Mouse (Mus musculus) embryonic fibroblast, embryonic 13.5 days (primary cell): ENCODE measurements at regions not wholly inside any gene's neighbourhood (a gene's known extent, or its start where the extent isn't known, plus 50 kb on each side); places are given as distances from the start of the nearest gene placed in this dataset.

Experiments used
- CTCF ChIP-seq: IDR thresholded peaks from 2 replicates; pipeline ENCODE4 v1.5.1; 2011; ENCODE audit warnings: mild to moderate bottlenecking, control low read depth, low read length, moderate library complexity, borderline replicate concordance; ENCODE audit not compliant: insufficient read depth
- POLR2A ChIP-seq: IDR thresholded peaks from 2 replicates; pipeline ENCODE4 v1.6.1; 2011; ENCODE audit warnings: low read depth, mild to moderate bottlenecking, control low read depth, low read length, moderate library complexity

GRCm38 (mm10) chr7:70593027-70593426 lies 226.5 kb upstream of the Nr2f2 start:
- TF ChIP-seq CTCF, result no peak
- no peak for TF ChIP-seq POLR2A
